Mouse (Mus musculus) naive thymus-derived CD4-positive, alpha-beta T cell, adult 5 months (primary cell): ENCODE measurements around the gene Inhba. TPM values are rescaled to one million over a fixed set of nuclear protein-coding genes. Genes with fewer than 3 reads are reported as not detected.

Source experiments
- polyA plus RNA-seq: library from polyadenylated mRNA; unstranded; fragments of 100-300 nt; shearing (Covaris generic); gene quantifications from one replicate; pipeline ENCODE4 v1.2.1, GENCODE M21; 2017

The Inhba gene
- 0.36 TPM for polyA plus RNA-seq

DNA sequence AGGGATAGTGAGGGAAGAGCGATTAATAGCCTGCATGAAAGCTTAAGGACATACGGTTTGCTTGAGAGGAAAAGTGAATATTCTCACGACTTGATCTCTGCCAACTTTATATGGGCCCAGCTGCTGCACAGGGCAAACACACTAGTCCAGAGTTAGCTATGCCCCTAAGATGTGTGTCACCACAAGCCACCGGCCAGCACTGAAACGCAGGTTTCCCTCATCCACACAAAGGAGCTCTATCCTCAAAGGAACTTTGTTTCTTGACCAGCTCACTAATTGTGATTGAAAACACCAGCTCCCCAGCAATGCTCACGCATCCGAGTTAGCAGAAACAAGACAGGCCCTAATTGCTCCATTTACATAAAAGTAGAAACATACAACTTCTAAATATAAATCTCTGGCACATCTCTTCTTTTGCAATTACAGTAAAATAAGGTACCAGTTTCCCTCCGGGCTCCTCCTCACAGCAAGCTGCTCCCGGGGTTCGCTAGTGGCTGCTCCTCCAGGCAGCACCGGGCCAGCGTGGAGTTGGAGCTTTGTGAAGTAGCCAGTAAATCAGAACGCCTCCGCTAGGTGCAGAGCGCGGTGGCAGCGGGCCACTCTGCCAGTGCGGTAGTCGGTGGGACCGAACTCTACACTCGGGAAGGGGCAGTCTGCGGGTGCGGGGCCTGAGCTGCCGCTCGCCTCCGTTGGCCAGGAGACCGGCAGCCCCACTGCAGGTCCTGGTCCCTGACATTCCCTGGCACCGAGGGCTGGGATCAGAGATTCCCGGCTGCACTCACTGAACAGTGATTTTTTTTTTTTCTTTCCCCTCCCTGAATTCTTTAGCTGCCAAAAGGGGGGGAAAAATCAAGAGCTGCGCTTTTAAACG is at the start of gene Inhba:
TSS of gene Inhba (plus strand) at position 480 of the 871 bp plus-strand sequence.

